Mouse (Mus musculus) limb, embryonic 12.5 days (tissue): ENCODE measurements at regions not wholly inside any gene's neighbourhood (a gene's known extent, or its start where the extent isn't known, plus 50 kb on each side); places are given as distances from the start of the nearest gene placed in this dataset.

Source experiments
- ATAC-seq: fragments of 200-750 bp; cut with Nextera tagmentation; 2 replicates; pipeline ENCODE4 v1.8.0; 2017; ENCODE audit warnings: low read depth, moderate TSS enrichment; ENCODE audit not compliant: insufficient number of reproducible peaks, insufficient read depth, low FRiP score, low TSS enrichment
- H3K27ac ChIP-seq: fragments of 300-500 bp; sonication (generic); 2 replicates; pipeline ENCODE4 v1.5.1; 2016; ENCODE audit warnings: mild to moderate bottlenecking, moderate library complexity
- H3K27me3 ChIP-seq: fragments of 300-500 bp; sonication (generic); 2 replicates; pipeline ENCODE4 v1.6.1; 2016; ENCODE audit warnings: mild to moderate bottlenecking, moderate library complexity
- H3K36me3 ChIP-seq: fragments of 300-500 bp; sonication (generic); 2 replicates; pipeline ENCODE4 v1.6.1; 2016; ENCODE audit warnings: mild to moderate bottlenecking, moderate library complexity
- H3K4me1 ChIP-seq: fragments of 300-500 bp; sonication (generic); replicated peaks from 2 replicates; pipeline ENCODE4 v1.6.1; 2016
- H3K4me2 ChIP-seq: fragments of 300-500 bp; sonication (generic); 2 replicates; pipeline ENCODE4 v1.6.1; 2016; ENCODE audit warnings: mild to moderate bottlenecking, moderate library complexity
- H3K4me3 ChIP-seq: fragments of 300-500 bp; sonication (generic); replicated peaks from 2 replicates; pipeline ENCODE4 v1.5.1; 2016; ENCODE audit warnings: mild to moderate bottlenecking
- H3K9ac ChIP-seq: fragments of 300-500 bp; sonication (generic); replicated peaks from 2 replicates; pipeline ENCODE4 v1.6.1; 2016; ENCODE audit warnings: mild to moderate bottlenecking, moderate library complexity
- H3K9me3 ChIP-seq: fragments of 300-500 bp; sonication (generic); 2 replicates; pipeline ENCODE4 v1.6.1; 2016; ENCODE audit warnings: mild to moderate bottlenecking, moderate library complexity
- WGBS: fragments of 180-500 bp; shearing (Covaris S2); methylation state at CpG from one replicate; pipeline ENCODE4 v1.1.7; 2016; 5-methylcytosine and 5-hydroxymethylcytosine counted together

GRCm38 (mm10) chr14:24081911-24082558 lies 67.7 kb upstream of the Kcnma1 start:
- Histone ChIP-seq H3K4me3 (peak overlapping the region; percentile 16), H3K4me1 (peaks cover 12% of the 10 kb centered on the region), H3K36me3 (no peaks in the 10 kb centered on the region), H3K4me2 (peak overlapping the region; percentile 48), H3K27me3 (no peaks in the 10 kb centered on the region), H3K27ac (no peak overlapping the region), H3K9ac (no peak overlapping the region), H3K9me3 (no peaks in the 10 kb centered on the region)
- 30% methylated on average over 11 of the region's 11 CpGs for WGBS
- ATAC-seq: peak; percentile 52; the same call in 1 of the 2 replicates

- no peak for ATAC-seq
- Histone ChIP-seq H3K4me3 (no peak overlapping the region), H3K4me2 (no peak overlapping the region), H3K27ac (no peak overlapping the region), H3K27me3 (peaks cover 3% of the 10 kb centered on the region), H3K4me1 (no peaks in the 10 kb centered on the region), H3K36me3 (no peaks in the 10 kb centered on the region), H3K9me3 (no peaks in the 10 kb centered on the region), H3K9ac (no peak overlapping the region)
- 60% methylated on average over 4 of the region's 4 CpGs for WGBS
These were observed 54.4 kb upstream of the Kcnma1 start for GRCm38 (mm10) chr14:24068693-24069092.

- ATAC-seq: no peak
- Histone ChIP-seq H3K4me1 (no peaks in the 10 kb centered on the region), H3K9me3 (no peaks in the 10 kb centered on the region), H3K27me3 (peaks cover 3% of the 10 kb centered on the region), H3K36me3 (no peaks in the 10 kb centered on the region), H3K4me2 (no peak overlapping the region), H3K9ac (no peak overlapping the region), H3K27ac (no peak overlapping the region), H3K4me3 (no peak overlapping the region)
- 44% methylated on average over 6 of the region's 6 CpGs for WGBS
These were observed 53.4 kb upstream of the Kcnma1 start for GRCm38 (mm10) chr14:24067657-24068056.

GRCm38 (mm10) chr14:24065231-24065767 lies 51.0 kb upstream of the Kcnma1 start:
- ATAC-seq: no peak
- Histone ChIP-seq H3K9ac (no peak overlapping the region), H3K9me3 (no peaks in the 10 kb centered on the region), H3K27me3 (peaks cover 3% of the 10 kb centered on the region), H3K27ac (no peak overlapping the region), H3K4me2 (no peak overlapping the region), H3K36me3 (no peaks in the 10 kb centered on the region), H3K4me1 (peaks cover 7% of the 10 kb centered on the region; the same call in 1 of the 2 replicates), H3K4me3 (no peak overlapping the region)
- WGBS: 78% methylated on average over 4 of the region's 4 CpGs
